Mouse (Mus musculus) bone marrow macrophage, adult 2 months (primary cell): Measurements from ENCODE around the gene Rec8. TPM values are rescaled to one million over a fixed set of nuclear protein-coding genes. Genes with fewer than 3 reads are reported as not detected.

Experiments used
- H3K27ac ChIP-seq: 2 replicates; pipeline ENCODE4 v1.5.1; 2012; ENCODE audit warnings: low read depth, low read length; ENCODE audit not compliant: insufficient read depth
- H3K4me1 ChIP-seq: 2 replicates; pipeline ENCODE4 v1.6.1; 2012; ENCODE audit warnings: low read length; ENCODE audit not compliant: control insufficient read depth, insufficient read depth
- H3K4me3 ChIP-seq: 2 replicates; pipeline ENCODE4 v1.5.1; 2012; ENCODE audit warnings: mild to moderate bottlenecking, low read length, moderate library complexity; ENCODE audit not compliant: insufficient read depth
- CTCF ChIP-seq: IDR thresholded peaks from 2 replicates; pipeline ENCODE4 v1.5.1; 2012; ENCODE audit warnings: low read depth, mild to moderate bottlenecking, low read length, moderate library complexity
- POLR2A ChIP-seq: IDR thresholded peaks from 2 replicates; pipeline ENCODE4 v1.6.1; 2012; ENCODE audit warnings: mild to moderate bottlenecking, low read depth, low read length, borderline replicate concordance
- polyA plus RNA-seq: library from polyadenylated mRNA; stranded (reverse); fragments of >200 nt; gene quantifications from 2 replicates; pipeline ENCODE4 v1.2.4, GENCODE M21; 2012; ENCODE audit not compliant: missing spikeins, insufficient read depth, insufficient read length

The Rec8 gene
- polyA plus RNA-seq, 1 experiment, result 0.25 TPM

DNA sequence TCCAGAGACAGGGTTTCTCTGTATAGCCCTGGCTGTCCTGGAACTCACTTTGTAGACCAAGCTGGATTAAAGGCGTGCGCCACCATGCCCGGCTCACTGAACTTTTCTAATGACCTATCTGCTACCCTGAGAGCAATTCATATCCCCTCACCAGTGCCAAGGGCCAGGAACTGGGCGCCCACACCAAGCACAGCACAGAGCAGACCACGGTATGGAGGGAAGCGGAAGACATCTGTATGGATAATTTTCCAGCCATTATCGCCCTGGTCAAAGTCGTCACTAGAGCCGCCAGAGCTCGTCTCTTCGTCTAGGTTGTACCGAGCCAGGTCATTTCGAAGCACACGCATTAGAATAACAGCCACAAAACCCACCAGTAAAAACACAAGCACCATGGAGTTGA, 23.0 kb downstream of the Rec8 start:
- TF ChIP-seq CTCF (no peak), POLR2A (no peak)
- Histone ChIP-seq H3K27ac (no peak overlapping the region), H3K4me1 (peaks cover 13% of the 10 kb centered on the region), H3K4me3 (no peak overlapping the region)

DNA sequence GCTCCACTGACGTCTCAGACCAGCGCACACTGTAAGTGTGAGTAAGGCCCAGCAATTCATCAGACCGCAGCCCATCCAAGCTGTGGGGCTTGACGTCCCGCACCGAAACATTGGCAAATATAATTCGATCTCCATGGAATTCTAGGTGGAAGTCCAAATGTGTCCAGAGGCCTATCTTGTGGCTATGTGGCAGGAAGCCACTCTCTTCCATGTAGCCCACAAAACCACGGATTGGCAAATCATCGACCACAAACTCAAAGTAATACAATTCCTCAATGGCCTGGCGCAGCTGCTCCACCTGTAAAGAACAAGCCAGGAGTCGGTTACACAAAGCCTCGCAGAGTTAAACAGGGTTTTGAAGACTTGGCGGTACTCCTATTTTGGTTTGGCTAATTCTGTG, 23.5 kb downstream of the Rec8 start:
- H3K4me1 ChIP-seq, result peaks cover 13% of the 10 kb centered on the region
- TF ChIP-seq CTCF, result no peak
- no peak for TF ChIP-seq POLR2A
- no peak overlapping the region for H3K27ac ChIP-seq
- H3K4me3 ChIP-seq, result no peak overlapping the region

DNA sequence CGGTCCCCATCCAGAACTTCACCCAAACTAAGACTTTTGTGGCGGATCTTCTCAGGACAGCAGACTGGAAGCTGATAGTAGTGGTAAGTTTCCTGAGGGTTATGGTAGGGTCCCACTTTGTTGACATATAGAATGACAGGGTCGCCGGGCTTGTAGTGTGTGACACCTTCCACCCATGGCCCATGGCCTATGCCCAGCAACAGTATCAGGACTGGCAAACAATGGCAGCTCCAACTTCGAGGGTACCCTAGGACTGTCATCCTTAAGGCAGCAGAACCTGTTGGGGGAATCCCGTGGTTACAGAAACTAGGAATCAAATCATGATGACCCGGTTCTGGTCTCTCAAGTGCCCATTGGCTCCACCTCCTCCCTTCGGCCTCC, 24.8 kb downstream of the Rec8 start:
- no peak for TF ChIP-seq POLR2A
- no peak for TF ChIP-seq CTCF
- Histone ChIP-seq H3K4me1 (peaks cover 25% of the 10 kb centered on the region), H3K27ac (0 out of 2 replicates have a peak overlapping the region, but pooled peaks have one; percentile 89), H3K4me3 (peak overlapping the region; percentile 83)

DNA sequence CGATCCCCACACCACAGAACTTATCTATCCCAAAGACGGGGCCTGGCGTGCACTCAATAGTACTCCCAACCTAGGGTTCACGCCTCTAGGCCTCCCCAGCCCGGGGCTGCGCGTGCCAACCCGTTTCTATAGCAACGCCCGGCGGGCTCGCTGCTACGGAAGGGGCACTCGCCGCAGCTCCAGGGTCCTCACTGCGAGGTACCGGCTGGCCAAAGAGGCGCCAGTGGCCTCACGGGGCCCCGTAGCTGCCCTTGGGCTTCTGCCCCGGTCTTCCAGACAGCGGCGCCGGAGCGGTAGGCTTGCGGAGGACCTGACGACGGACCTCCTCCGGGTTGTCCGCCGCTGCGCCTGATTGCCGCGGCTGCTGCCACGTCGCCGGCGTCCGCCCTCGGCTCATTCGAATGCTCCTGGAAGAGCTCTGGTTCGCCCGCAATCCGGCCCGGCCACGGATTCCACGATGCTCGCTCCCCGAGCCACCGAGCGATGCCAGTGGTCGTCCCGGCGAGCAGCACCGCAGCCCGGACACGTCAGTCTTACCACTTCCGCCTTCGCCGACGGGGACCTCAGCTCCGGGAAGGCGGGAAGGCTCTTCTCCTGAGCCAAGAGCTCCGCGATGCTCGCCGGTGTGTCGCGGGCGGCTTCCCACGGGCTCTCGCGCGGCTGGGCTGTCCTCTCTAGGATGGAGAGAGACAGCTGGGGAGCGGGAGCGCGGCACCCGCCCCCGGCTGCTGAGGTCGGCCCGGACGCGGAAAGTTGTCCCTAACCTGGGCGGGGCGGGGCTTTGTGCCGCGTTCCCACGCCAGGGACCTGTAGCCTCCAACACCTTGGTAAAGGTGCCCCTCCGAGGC, 25.4 kb downstream of the Rec8 start, which contains the start of gene Tm9sf1:
TSS of gene Tm9sf1 (minus strand) at position 747 of the 848 bp plus-strand sequence.
- H3K4me3 ChIP-seq, result peak within 1 kb of the TSS; percentile 83
- peak within 1 kb of the TSS; percentile 89 for H3K27ac ChIP-seq
- 0 out of 2 replicates have a peak, but pooled peaks have one; percentile 4 for TF ChIP-seq POLR2A
- no peak for TF ChIP-seq CTCF
- H3K4me1 ChIP-seq, result peaks cover 26% of the 10 kb centered on the region

DNA sequence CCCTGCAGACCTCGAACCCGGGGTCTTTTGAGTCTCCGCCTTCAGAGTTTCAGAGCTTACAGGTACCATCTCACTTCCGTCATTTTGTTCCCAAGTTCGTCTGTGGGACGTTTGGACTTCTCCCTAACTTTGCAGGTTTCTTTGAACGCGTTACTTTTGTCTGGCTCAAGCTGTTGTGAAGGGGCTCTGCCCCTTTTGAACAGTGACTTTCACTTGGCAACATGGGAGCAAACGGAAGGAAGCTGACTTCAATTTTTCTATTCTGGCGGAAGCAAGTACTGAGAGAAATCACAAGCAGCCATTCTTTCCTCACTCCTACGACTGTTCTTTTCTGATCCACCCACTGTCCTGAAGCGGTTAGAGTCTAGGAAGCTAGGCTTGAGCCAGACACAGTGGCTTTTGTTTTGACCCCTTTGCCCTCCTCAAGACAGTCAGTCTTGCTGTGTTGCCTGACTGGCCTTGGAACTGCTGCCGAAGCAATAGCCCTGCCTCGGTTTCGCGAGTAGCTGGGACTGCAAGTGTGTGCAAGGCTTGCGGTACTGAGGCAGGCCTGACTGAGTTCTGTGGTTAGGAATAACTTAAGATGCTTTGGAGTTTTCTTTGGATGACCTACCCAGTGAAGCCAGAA, 26.5 kb downstream of the Rec8 start:
- TF ChIP-seq CTCF (no peak), POLR2A (no peak)
- H3K4me1 ChIP-seq, result peaks cover 29% of the 10 kb centered on the region
- peak overlapping the region; percentile 76 for H3K27ac ChIP-seq
- H3K4me3 ChIP-seq, result peak overlapping the region; percentile 83

DNA sequence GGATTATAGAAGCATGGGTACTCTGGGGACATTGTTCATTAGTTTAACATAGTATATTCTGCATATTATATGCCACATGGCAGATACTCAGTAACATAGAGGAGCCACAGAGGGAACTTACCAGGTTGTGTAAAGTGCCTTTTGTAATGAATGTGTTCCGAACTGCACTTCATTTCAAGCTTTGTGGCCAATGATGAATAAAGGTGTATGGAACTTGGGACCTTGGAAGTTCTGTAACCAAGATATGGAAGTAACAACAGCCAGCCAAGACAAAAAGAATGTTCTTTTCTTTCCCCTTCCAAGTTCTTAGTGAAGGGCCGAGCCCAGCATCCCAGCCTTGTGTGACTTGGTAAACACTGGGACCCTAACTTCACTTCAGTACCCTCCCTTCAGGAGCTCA, 32.0 kb downstream of the Rec8 start, which contains the start of gene Tssk4:
TSS of gene Tssk4 (plus strand) at position 301 of the 400 bp plus-strand sequence.
- TF ChIP-seq POLR2A, result no peak
- no peak for TF ChIP-seq CTCF
- H3K4me3 ChIP-seq, result no peak within 1 kb of the TSS
- no peak within 1 kb of the TSS for H3K27ac ChIP-seq
- H3K4me1 ChIP-seq, result peaks cover 25% of the 10 kb centered on the region

DNA sequence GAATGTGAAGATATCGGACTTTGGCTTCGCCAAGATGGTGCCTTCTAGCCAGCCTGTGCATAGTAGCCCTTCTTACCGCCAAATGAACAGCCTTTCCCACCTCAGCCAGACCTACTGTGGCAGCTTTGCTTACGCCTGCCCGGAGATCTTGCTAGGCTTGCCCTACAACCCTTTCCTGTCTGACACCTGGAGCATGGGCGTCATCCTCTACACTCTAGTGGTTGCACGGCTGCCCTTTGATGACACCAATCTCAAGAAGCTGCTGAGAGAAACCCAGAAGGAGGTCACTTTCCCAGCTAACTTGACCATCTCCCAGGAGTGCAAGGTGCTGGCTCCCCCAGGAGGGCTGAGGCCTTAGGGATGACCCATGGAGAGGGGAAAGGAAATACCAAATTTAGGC, 33.7 kb downstream of the Rec8 start:
- no peak for TF ChIP-seq CTCF
- no peak for TF ChIP-seq POLR2A
- H3K27ac ChIP-seq, result no peak overlapping the region
- H3K4me1 ChIP-seq, result peaks cover 16% of the 10 kb centered on the region
- H3K4me3 ChIP-seq, result no peak overlapping the region

DNA sequence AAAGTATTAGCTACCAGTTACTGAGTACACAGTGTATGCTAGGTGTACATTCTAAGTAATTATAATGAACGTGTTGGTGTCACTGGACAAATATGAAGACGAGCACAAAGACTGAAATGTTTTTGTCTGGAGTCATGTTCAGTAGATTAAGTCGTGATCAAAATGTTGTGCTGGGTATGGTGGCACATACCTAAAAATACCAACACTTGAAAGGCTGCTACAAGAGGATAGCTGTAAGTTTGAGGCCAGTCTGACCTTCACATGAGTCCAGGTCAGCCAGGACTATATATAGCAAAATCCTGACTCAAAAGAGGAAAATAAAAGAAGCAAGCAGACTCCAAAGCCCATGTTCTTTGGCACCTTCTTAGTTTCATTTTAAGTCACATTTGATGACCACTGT, 39.1 kb downstream of the Rec8 start:
- Histone ChIP-seq H3K4me3 (no peak overlapping the region), H3K27ac (no peak overlapping the region), H3K4me1 (peaks cover 13% of the 10 kb centered on the region)
- no peak for TF ChIP-seq CTCF
- TF ChIP-seq POLR2A, result no peak

DNA sequence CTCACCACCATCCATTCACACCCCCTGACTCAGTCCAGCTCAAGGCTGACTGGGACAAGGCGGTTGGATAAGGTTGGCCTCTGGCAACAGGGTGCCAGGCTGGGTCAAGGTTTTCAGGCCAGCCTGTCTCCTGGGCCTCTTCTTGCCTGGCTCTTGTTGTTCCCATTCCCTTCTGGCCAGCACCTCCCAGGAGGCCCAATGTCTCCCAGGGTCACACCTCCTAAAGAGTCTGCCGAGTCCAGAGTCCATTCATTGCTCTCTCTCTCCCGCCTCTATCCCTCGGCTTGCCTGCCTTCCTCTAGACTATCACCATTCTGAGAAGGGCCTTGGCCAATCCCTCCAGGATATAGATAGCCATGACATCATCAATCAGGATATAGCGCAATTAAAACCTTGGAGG, 40.2 kb downstream of the Rec8 start:
- TF ChIP-seq POLR2A, result no peak
- TF ChIP-seq CTCF, result no peak
- no peak overlapping the region for H3K4me3 ChIP-seq
- H3K4me1 ChIP-seq, result peaks cover 13% of the 10 kb centered on the region
- H3K27ac ChIP-seq, result no peak overlapping the region

DNA sequence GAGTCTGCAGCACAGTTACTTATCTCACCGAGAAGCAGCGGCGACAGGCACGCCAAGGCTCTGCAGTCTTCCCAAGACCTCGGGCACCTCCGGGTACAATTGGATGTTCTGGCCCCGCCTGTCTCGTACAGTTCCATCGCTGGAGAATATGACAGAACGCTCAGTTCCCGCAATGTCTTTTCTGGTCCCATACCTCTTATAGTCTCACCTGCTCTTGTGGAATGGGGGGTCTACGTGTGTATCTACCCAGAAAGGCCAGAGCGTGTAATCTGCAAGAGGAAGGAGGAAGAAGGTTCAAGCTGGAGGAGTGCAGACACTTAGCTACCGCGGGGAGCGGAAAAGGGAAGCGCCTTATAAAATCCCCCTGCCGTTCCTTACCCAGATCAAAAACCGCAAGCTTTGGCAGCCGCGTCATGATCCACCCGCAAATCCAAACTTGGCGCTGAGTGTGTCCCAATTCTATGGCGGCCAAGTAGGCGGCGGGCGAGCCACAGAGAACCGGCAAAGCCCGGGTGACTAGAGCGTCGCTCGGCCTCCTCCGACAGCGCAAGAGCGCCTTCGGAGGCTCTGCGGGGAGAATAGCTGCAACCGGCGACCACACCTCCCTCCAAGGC, 42.2 kb downstream of the Rec8 start, which contains the start of gene Mdp1:
TSS of gene Mdp1 (minus strand) at position 549 of the 614 bp plus-strand sequence.
- Histone ChIP-seq H3K4me3 (peak within 1 kb of the TSS; percentile 81), H3K4me1 (peaks cover 13% of the 10 kb centered on the region), H3K27ac (peak within 1 kb of the TSS; percentile 51)
- TF ChIP-seq CTCF (no peak), POLR2A (no peak)
